Mouse (Mus musculus): ENCODE data around the gene Rpl36a. TPM values are rescaled to one million over a fixed set of nuclear protein-coding genes. Genes with fewer than 3 reads are reported as not detected.

Rpl36a gene
- 448 TPM for polyA plus RNA-seq (2014; fragmentation: Illumina TruSeq; extraction: RNeasy Lipid Tissue Mini Kit (QIAGEN cat#74804); ENCODE audit: low read depth, low replicate concordance)

GRCm38 (mm10) chrX:134585103-134586002, at the start of gene Rpl36a:
Gene Rpl36a, plus strand, starts transcription at chrX:134585654.

GRCm38 (mm10) chrX:134541145-134541954, 44.1 kb upstream of the Rpl36a start, which contains the start of gene Timm8a1:
Gene Timm8a1, minus strand, starts transcription at chrX:134541865.

GRCm38 (mm10) chrX:134582888-134583669, 2.4 kb upstream of the Rpl36a start, which contains the start of gene Btk:
Gene Btk, minus strand, starts transcription at chrX:134583570.

GRCm38 (mm10) chrX:134600659-134601379, 15.4 kb downstream of the Rpl36a start, which contains the start of the genes Gla and Hnrnph2:
Gene Gla, minus strand, starts transcription at chrX:134601125.
Gene Hnrnph2, plus strand, starts transcription at chrX:134601179.

Other genes starting within 250 kb of the Rpl36a start
- gene Drp2, start 181.1 kb upstream of the Rpl36a start, polyA plus RNA-seq (2014; fragmentation: Illumina TruSeq; extraction: RNeasy Lipid Tissue Mini Kit (QIAGEN cat#74804); ENCODE audit: low read depth, low replicate concordance), result 0.37 TPM
- gene Taf7l, start 109.2 kb upstream of the Rpl36a start, polyA plus RNA-seq (2014; fragmentation: Illumina TruSeq; extraction: RNeasy Lipid Tissue Mini Kit (QIAGEN cat#74804); ENCODE audit: low read depth, low replicate concordance), result not detected
- gene Timm8a1, start 43.8 kb upstream of the Rpl36a start, polyA plus RNA-seq (2014; fragmentation: Illumina TruSeq; extraction: RNeasy Lipid Tissue Mini Kit (QIAGEN cat#74804); ENCODE audit: low read depth, low replicate concordance), result 25.5 TPM
- gene Btk, start 2.1 kb upstream of the Rpl36a start, polyA plus RNA-seq (2014; fragmentation: Illumina TruSeq; extraction: RNeasy Lipid Tissue Mini Kit (QIAGEN cat#74804); ENCODE audit: low read depth, low replicate concordance), result 0.81 TPM
- gene Gla, start 15.5 kb downstream of the Rpl36a start, polyA plus RNA-seq (2014; fragmentation: Illumina TruSeq; extraction: RNeasy Lipid Tissue Mini Kit (QIAGEN cat#74804); ENCODE audit: low read depth, low replicate concordance), result 2.3 TPM
- 76.1 TPM for gene Hnrnph2, start 15.5 kb downstream of the Rpl36a start, polyA plus RNA-seq (2014; fragmentation: Illumina TruSeq; extraction: RNeasy Lipid Tissue Mini Kit (QIAGEN cat#74804); ENCODE audit: low read depth, low replicate concordance)
- gene Armcx4, start 100.9 kb downstream of the Rpl36a start, polyA plus RNA-seq (2014; fragmentation: Illumina TruSeq; extraction: RNeasy Lipid Tissue Mini Kit (QIAGEN cat#74804); ENCODE audit: low read depth, low replicate concordance), result 4.9 TPM
- 5.9 TPM for gene Armcx1, start 132.3 kb downstream of the Rpl36a start, polyA plus RNA-seq (2014; fragmentation: Illumina TruSeq; extraction: RNeasy Lipid Tissue Mini Kit (QIAGEN cat#74804); ENCODE audit: low read depth, low replicate concordance)
- 1.4 TPM for gene Armcx6, start 165.8 kb downstream of the Rpl36a start, polyA plus RNA-seq (2014; fragmentation: Illumina TruSeq; extraction: RNeasy Lipid Tissue Mini Kit (QIAGEN cat#74804); ENCODE audit: low read depth, low replicate concordance)
- gene Armcx3, start 170.9 kb downstream of the Rpl36a start, polyA plus RNA-seq (2014; fragmentation: Illumina TruSeq; extraction: RNeasy Lipid Tissue Mini Kit (QIAGEN cat#74804); ENCODE audit: low read depth, low replicate concordance), result 24.4 TPM
- gene Armcx2, start 223.6 kb downstream of the Rpl36a start, polyA plus RNA-seq (2014; fragmentation: Illumina TruSeq; extraction: RNeasy Lipid Tissue Mini Kit (QIAGEN cat#74804); ENCODE audit: low read depth, low replicate concordance), result 9.6 TPM

Data from heart, adult 10 weeks (tissue).